Mouse (Mus musculus) heart, postnatal 0 days (tissue): ENCODE data around the gene Hip1r. TPM values are rescaled to one million over a fixed set of nuclear protein-coding genes. Genes with fewer than 3 reads are reported as not detected.
A peak's percentile ranks its signal among the peaks of the same experiment; 100 is the strongest.

Source experiments
- ATAC-seq: fragments of 200-750 bp; cut with Nextera tagmentation; 2 replicates; pipeline ENCODE4 v1.8.0; 2017; ENCODE audit warnings: low read depth, moderate number of reproducible peaks, moderate library complexity; ENCODE audit not compliant: insufficient read depth
- DNase-seq: peaks from one replicate; pipeline ENCODE4 v3.0.0-alpha.2; 2016; ENCODE audit warnings: low spot score
- H3K27ac ChIP-seq: fragments of 300-500 bp; sonication (generic); 2 replicates; pipeline ENCODE4 v1.5.1; 2014; ENCODE audit warnings: low read depth, mild to moderate bottlenecking
- H3K27me3 ChIP-seq: fragments of 300-500 bp; sonication (generic); 2 replicates; pipeline ENCODE4 v1.6.1; 2014; ENCODE audit warnings: low read length, mixed read lengths; ENCODE audit not compliant: control insufficient read depth, insufficient read depth
- H3K36me3 ChIP-seq: fragments of 300-500 bp; sonication (generic); replicated peaks from 2 replicates; pipeline ENCODE4 v1.6.1; 2014; ENCODE audit warnings: low read length, mixed read lengths; ENCODE audit not compliant: control insufficient read depth, insufficient read depth
- H3K4me1 ChIP-seq: fragments of 300-500 bp; sonication (generic); 2 replicates; pipeline ENCODE4 v1.6.1; 2014; ENCODE audit warnings: antibody characterized with exemption; ENCODE audit not compliant: control insufficient read depth, insufficient read depth
- H3K4me2 ChIP-seq: fragments of 300-500 bp; sonication (generic); 2 replicates; pipeline ENCODE4 v1.6.1; 2014; ENCODE audit warnings: low read depth, mild to moderate bottlenecking, low read length, moderate library complexity
- H3K4me3 ChIP-seq: fragments of 300-500 bp; sonication (generic); 2 replicates; pipeline ENCODE4 v1.5.1; 2014; ENCODE audit warnings: low read depth, low read length
- H3K9ac ChIP-seq: fragments of 300-500 bp; sonication (generic); replicated peaks from 2 replicates; pipeline ENCODE4 v1.6.1; 2014; ENCODE audit warnings: low read depth, low read length, mixed read lengths
- H3K9me3 ChIP-seq: fragments of 300-500 bp; sonication (generic); replicated peaks from 2 replicates; pipeline ENCODE4 v1.6.1; 2016; ENCODE audit warnings: low read length; ENCODE audit not compliant: control insufficient read depth
- CTCF ChIP-seq: IDR thresholded peaks from 2 replicates; pipeline ENCODE4 v1.5.1; 2016; ENCODE audit warnings: antibody characterized with exemption, control low read depth, low read depth
- EP300 ChIP-seq: IDR thresholded peaks from 2 replicates; pipeline ENCODE4 v1.6.1; 2016; ENCODE audit warnings: antibody characterized with exemption, low read depth
- WGBS: fragments of 180-500 bp; shearing (Covaris S2); extraction: QIAGEN DNeasy Blood & Tissue Kit; methylation state at CpG from one replicate; pipeline ENCODE4 v1.1.7; 2014; 5-methylcytosine and 5-hydroxymethylcytosine counted together
- polyA plus RNA-seq: library from polyadenylated mRNA; unstranded; fragments of >200 nt; fragmentation: Nextera tagmentation; extraction: Ambion mirVana; gene quantifications from 2 replicates; pipeline ENCODE4 v1.2.1, GENCODE M21; 2015
- total RNA-seq: library from RNA; depleted of rRNA; stranded (reverse); fragments of >200 nt; gene quantifications from 2 replicates; pipeline ENCODE4 v1.2.3, GENCODE M21; 2014; ENCODE audit warnings: low replicate concordance

Gene Hip1r
- total and polyA plus RNA-seq, 2 experiments from 2014 or later, result 11.9 to 16.3 TPM

GRCm38 (mm10) chr5:123933556-123933955 is 39.9 kb upstream of the Hip1r start:
- TF ChIP-seq CTCF (no peak), EP300 (no peak)
- Histone ChIP-seq H3K27ac (no peak overlapping the region), H3K27me3 (no peaks in the 10 kb centered on the region), H3K9me3 (no peaks in the 10 kb centered on the region), H3K4me3 (no peak overlapping the region), H3K4me2 (no peak overlapping the region), H3K4me1 (peaks cover 6% of the 10 kb centered on the region; the same call in 1 of the 2 replicates), H3K9ac (no peak overlapping the region), H3K36me3 (0 out of 2 replicates have a peak, but pooled peaks cover under 1% of the 10 kb centered on the region)
- ATAC-seq, result no peak
- WGBS, result 91% methylated on average over 12 of the region's 12 CpGs
- DNase-seq, result no peak

GRCm38 (mm10) chr5:123933957-123934591 is 39.4 kb upstream of the Hip1r start:
- no peaks in the 10 kb centered on the region for H3K9me3 ChIP-seq
- no peak for TF ChIP-seq EP300
- peak; percentile 36; the same call in 1 of the 2 replicates for TF ChIP-seq CTCF
- H3K4me1 ChIP-seq, result peaks cover 6% of the 10 kb centered on the region; the same call in 1 of the 2 replicates
- no peak overlapping the region for H3K27ac ChIP-seq
- H3K9ac ChIP-seq, result no peak overlapping the region
- H3K27me3 ChIP-seq, result no peaks in the 10 kb centered on the region
- peak overlapping the region; percentile 13; the same call in 1 of the 2 replicates for H3K4me2 ChIP-seq
- DNase-seq, result no peak
- no peak for ATAC-seq
- WGBS, result 26% methylated on average over 18 of the region's 18 CpGs
- H3K36me3 ChIP-seq, result no peaks in the 10 kb centered on the region
- no peak overlapping the region for H3K4me3 ChIP-seq

GRCm38 (mm10) chr5:123935931-123936330 is 37.5 kb upstream of the Hip1r start:
- Histone ChIP-seq H3K4me1 (0 out of 2 replicates have a peak, but pooled peaks cover 3% of the 10 kb centered on the region), H3K4me2 (no peak overlapping the region), H3K36me3 (no peaks in the 10 kb centered on the region), H3K9me3 (no peaks in the 10 kb centered on the region), H3K27me3 (no peaks in the 10 kb centered on the region), H3K27ac (no peak overlapping the region), H3K9ac (no peak overlapping the region), H3K4me3 (no peak overlapping the region)
- WGBS, result 80% methylated on average over 5 of the region's 5 CpGs
- ATAC-seq (no peak), DNase-seq (no peak)
- no peak for TF ChIP-seq EP300
- TF ChIP-seq CTCF, result no peak

- Histone ChIP-seq H3K4me1 (no peaks in the 10 kb centered on the region), H3K27ac (no peak overlapping the region), H3K9ac (no peak overlapping the region), H3K9me3 (no peaks in the 10 kb centered on the region), H3K4me3 (no peak overlapping the region), H3K27me3 (no peaks in the 10 kb centered on the region), H3K4me2 (no peak overlapping the region), H3K36me3 (no peaks in the 10 kb centered on the region)
- DNase-seq (no peak), ATAC-seq (no peak)
- WGBS, result 76% methylated on average over 5 of the region's 5 CpGs
- TF ChIP-seq EP300, result no peak
- no peak for TF ChIP-seq CTCF
Measured at GRCm38 (mm10) chr5:123938479-123938878, 34.9 kb upstream of the Hip1r start.

GRCm38 (mm10) chr5:123946546-123946945 is 26.9 kb upstream of the Hip1r start:
- DNase-seq, result no peak
- WGBS, result 69% methylated on average over 4 of the region's 4 CpGs

More at GRCm38 (mm10) chr5:123946546-123946945, 26.9 kb upstream of the Hip1r start:
- Histone ChIP-seq H3K27me3 (no peaks in the 10 kb centered on the region), H3K9ac (no peak overlapping the region), H3K9me3 (no peaks in the 10 kb centered on the region), H3K4me2 (no peak overlapping the region), H3K36me3 (no peaks in the 10 kb centered on the region), H3K4me1 (no peaks in the 10 kb centered on the region), H3K27ac (no peak overlapping the region), H3K4me3 (no peak overlapping the region)
- TF ChIP-seq EP300, result no peak
- TF ChIP-seq CTCF, result no peak
- no peak for ATAC-seq
